Mouse (Mus musculus): ENCODE measurements around the gene Kcnj15. TPM values are rescaled to one million over a fixed set of nuclear protein-coding genes. Genes with fewer than 3 reads are reported as not detected.

The Kcnj15 gene
- polyA plus RNA-seq, 1 experiment from 2014 or later, result 0.27 TPM

- Histone ChIP-seq H3K27ac (replicated peaks; ENCODE audit: low read depth, low read length) (no peak overlapping the region), H3K9me3 (replicated peaks; ENCODE audit: control insufficient read depth, low read length) (no peaks in the 10 kb centered on the region), H3K27me3 (ENCODE audit: control insufficient read depth, insufficient read depth, low read length) (no peaks in the 10 kb centered on the region), H3K4me1 (ENCODE audit: control insufficient read depth, insufficient read depth, low read length) (no peaks in the 10 kb centered on the region), H3K4me2 (ENCODE audit: low read depth, low read length) (no peak overlapping the region), H3K36me3 (replicated peaks; ENCODE audit: control insufficient read depth, insufficient read depth, low read depth, low read length) (no peaks in the 10 kb centered on the region), H3K4me3 (ENCODE audit: low read depth, low read length) (no peak overlapping the region), H3K9ac (replicated peaks; ENCODE audit: low read length) (no peak overlapping the region)
- ATAC-seq (replicated peaks; ENCODE audit: insufficient number of reproducible peaks, low FRiP score, low TSS enrichment, low read depth), result no peak
- DNase-seq (ENCODE audit: low spot score), result no peak
- 88% methylated on average over 6 of the region's 6 CpGs for WGBS
Measured at GRCm38 (mm10) chr16:95349344-95349743, 92.0 kb downstream of the Kcnj15 start.

- Histone ChIP-seq H3K4me1 (ENCODE audit: control insufficient read depth, insufficient read depth, low read length) (no peaks in the 10 kb centered on the region), H3K9me3 (replicated peaks; ENCODE audit: control insufficient read depth, low read length) (no peaks in the 10 kb centered on the region), H3K4me2 (ENCODE audit: low read depth, low read length) (no peak overlapping the region), H3K9ac (replicated peaks; ENCODE audit: low read length) (no peak overlapping the region), H3K4me3 (ENCODE audit: low read depth, low read length) (no peak overlapping the region), H3K27me3 (ENCODE audit: control insufficient read depth, insufficient read depth, low read length) (no peaks in the 10 kb centered on the region), H3K27ac (replicated peaks; ENCODE audit: low read depth, low read length) (no peak overlapping the region), H3K36me3 (replicated peaks; ENCODE audit: control insufficient read depth, insufficient read depth, low read depth, low read length) (no peaks in the 10 kb centered on the region)
- WGBS, result 73% methylated on average over 5 of the region's 5 CpGs
- no peak for DNase-seq (ENCODE audit: low spot score)
- no peak for ATAC-seq (replicated peaks; ENCODE audit: insufficient number of reproducible peaks, low FRiP score, low TSS enrichment, low read depth)
Measured at GRCm38 (mm10) chr16:95349745-95350144, 92.4 kb downstream of the Kcnj15 start.

All from embryonic facial prominence, embryonic 11.5 days (tissue).